Mouse (Mus musculus) mature B cell (primary cell): Measurements from ENCODE around the gene C130079G13Rik.
"Not testable (repeated sequence)": the region's sequence is repeated elsewhere in the genome, so short reads cannot be mapped to it uniquely, and the experiment has no call there.

Experiments used
- in situ Hi-C: fragments of 300-500 bp; cut with MboI; formaldehyde crosslinking; loops from 2 replicates; pipeline ENCODE4 v1.14.3; 2019

Gene C130079G13Rik

GRCm38 (mm10) chr3:59924914-59925313 is at the start of gene C130079G13Rik:
Gene C130079G13Rik (plus strand): TSS chr3:59925214.
- in situ Hi-C loops, result no loop called here

GRCm38 (mm10) chr3:59877601-59878000 is 47.4 kb upstream of the C130079G13Rik start:
- in situ Hi-C loops, result not testable (repeated sequence)

GRCm38 (mm10) chr3:59879801-59880554 is 45.0 kb upstream of the C130079G13Rik start:
- in situ Hi-C loops, result not testable (repeated sequence)

- in situ Hi-C loops, result no loop called here
Observed at GRCm38 (mm10) chr3:59893276-59893675, 31.7 kb upstream of the C130079G13Rik start.

- in situ Hi-C loops, result no loop called here
Observed at GRCm38 (mm10) chr3:59934621-59935020, 9.6 kb downstream of the C130079G13Rik start.

GRCm38 (mm10) chr3:59947294-59947950 is 22.4 kb downstream of the C130079G13Rik start:
- in situ Hi-C loops, result no loop called here

- in situ Hi-C loops, result no loop called here
Observed at GRCm38 (mm10) chr3:59970891-59971290, 45.9 kb downstream of the C130079G13Rik start.

- in situ Hi-C loops, result no loop called here
Observed at GRCm38 (mm10) chr3:59974591-59974990, 49.6 kb downstream of the C130079G13Rik start.
